Mouse (Mus musculus): Measurements from ENCODE around the gene Gm8362.
"Not testable (repeated sequence)": the region's sequence is repeated elsewhere in the genome, so short reads cannot be mapped to it uniquely, and the experiment has no call there.

Gene Gm8362

DNA sequence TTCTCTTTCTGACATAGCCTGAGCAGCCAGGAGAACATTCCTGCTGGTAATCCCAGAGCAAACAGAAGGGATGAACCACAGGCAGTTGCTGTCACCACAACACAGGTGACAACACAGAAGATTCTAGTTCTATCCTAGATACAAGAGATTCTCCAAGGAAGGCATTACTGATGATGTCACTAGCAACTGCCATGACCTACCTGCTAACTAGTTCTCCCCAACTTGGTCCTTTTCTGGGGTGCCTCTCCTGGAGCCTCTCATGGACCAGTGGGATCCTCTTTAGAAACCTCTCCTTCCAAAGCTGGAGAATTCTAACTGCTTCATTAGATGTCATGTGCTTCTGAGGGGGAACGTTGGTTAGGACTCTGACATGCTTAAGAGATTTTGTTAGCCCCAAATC lies at the start of gene Gm8362:
Gene Gm8362 (minus strand): TSS at position 101 of the 400 bp plus-strand sequence.
- not testable (repeated sequence) for DNase-seq (ENCODE audit: low spot score)

DNA sequence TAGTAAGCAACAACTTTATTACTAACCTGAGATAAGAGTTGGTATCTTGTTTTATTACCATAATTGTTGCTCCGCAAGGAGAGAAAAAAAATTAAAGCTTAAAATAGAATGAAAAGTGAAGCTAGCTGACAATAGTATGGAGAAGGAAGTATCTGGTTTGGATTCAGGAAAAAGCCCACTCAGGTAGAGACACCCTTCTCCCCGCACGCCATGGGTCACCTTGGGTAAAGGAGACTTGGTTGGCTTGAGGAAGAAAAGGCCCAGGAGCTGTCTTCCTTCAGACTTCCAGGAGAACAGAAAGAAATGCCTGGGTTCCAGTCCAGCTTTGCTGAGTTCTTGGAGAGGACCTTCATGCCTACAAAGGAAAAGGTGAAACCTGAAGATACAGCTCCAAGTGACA lies 49.1 kb upstream of the Gm8362 start:
- not testable (repeated sequence) for DNase-seq (ENCODE audit: low spot score)

DNA sequence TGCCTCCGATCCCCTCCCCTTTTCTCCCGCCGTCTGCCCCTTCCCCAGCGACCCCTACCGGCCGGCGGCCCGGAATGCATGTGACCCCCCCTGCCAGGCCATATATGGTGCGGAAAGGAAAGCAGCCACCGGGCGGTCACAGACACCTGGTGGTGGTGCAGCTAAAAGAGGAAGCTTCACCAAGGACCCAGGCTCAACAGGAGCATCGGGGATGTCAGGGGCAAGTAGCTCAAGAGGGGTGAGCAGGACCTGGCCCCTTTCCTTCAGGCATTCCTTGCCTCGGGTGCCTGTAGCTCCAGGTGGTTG lies 17.0 kb downstream of the Gm8362 start:
- peak; percentile 2 for DNase-seq (ENCODE audit: low spot score)

DNA sequence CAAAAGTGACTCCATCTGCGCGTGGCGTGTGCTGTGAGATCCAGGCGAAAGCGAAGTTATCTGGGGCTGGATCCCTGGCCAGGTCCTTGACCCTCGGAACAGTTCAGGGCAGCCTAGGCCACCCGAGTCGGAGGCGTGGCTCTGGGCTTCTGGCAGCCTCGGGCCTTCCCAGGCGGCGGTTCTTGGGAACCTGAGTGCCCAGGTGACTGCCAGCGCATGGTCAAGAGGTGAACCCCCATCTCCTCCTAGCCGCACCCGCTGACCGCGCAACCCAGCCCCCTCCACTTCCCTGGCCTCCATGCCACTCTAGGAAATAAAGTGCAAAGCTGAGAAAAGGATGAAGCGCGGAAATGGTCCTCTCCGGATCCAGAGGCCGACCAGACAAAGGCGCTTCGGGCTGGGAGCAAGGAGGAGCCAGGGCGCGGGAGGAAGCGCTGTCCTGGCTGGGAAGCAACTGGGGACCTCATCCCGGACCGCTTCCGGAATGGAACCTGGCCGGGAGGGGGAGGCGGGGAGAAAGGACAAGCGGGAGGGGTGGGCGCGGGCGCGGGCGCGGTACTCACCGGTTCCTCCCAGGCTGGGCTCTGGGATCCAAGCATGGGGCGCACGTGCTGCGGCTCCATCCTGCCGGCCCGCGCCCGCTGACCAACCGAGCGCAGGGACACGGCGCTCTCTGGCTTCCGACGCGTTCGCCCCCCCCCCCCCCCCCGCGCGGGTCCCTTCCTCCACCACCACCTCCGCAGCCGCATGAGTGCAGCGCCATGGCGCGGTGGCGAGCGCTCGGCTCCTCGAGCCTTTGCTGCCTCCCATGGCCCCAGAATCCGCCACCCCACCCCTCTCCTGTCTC lies 17.6 kb downstream of the Gm8362 start:
- peak; percentile 2 for DNase-seq (ENCODE audit: low spot score)

DNA sequence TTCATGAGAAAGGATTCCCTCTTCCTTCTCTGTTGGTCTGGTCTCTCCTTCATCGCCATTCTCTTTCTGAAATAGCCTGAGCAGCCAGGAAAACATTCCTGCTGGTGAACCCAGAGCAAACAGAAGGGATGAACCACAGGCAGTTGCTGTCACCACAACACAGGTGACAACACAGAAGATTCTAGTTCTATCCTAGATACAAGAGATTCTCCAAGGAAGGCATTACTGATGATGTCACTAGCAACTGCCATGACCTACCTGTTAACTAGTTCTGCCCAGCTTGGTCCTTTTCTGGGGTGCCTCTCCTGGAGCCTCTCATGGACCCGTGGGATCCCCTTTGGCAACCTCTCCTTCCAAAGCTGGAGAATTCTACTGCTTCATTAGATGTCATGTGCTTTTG lies 32.0 kb downstream of the Gm8362 start, which contains the start of gene Gm3636:
Gene Gm3636 (minus strand): TSS at position 101 of the 400 bp plus-strand sequence.
- DNase-seq (ENCODE audit: low spot score): not testable (repeated sequence)

DNA sequence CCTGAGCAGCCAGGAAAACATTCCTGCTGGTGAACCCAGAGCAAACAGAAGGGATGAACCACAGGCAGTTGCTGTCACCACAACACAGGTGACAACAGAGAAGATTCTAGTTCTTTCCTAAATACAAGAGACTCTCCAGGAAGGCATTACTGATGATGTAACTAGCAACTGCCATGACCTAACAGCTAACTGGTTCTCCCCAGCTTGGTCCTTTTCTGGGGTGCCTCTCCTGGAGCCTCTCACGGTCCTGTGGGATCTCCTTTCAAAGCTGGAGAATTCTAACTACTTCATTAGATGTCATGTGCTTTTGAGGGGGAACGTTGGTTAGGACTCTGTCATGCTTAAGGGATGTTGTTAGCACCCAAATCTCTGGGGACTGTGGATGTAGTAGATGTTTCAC lies 54.1 kb downstream of the Gm8362 start, which contains the start of gene Gm8050:
Gene Gm8050 (minus strand): TSS at position 101 of the 400 bp plus-strand sequence.
- DNase-seq (ENCODE audit: low spot score): not testable (repeated sequence)

All from urinary bladder, postnatal 25 days (tissue).